Mouse (Mus musculus) kidney, postnatal 0 days (tissue): ENCODE measurements at regions not wholly inside any gene's neighbourhood (a gene's known extent, or its start where the extent isn't known, plus 50 kb on each side); places are given as distances from the start of the nearest gene placed in this dataset.
A peak's percentile ranks its signal among the peaks of the same experiment; 100 is the strongest.

Experiments used
- ATAC-seq: fragments of 200-750 bp; cut with Nextera tagmentation; replicated peaks from 2 replicates; pipeline ENCODE4 v1.8.0; 2017; ENCODE audit warnings: low read depth, moderate number of reproducible peaks, moderate TSS enrichment, moderate library complexity; ENCODE audit not compliant: low FRiP score
- DNase-seq: peaks from one replicate; pipeline ENCODE4 v3.0.0-alpha.2; 2016; ENCODE audit warnings: low spot score
- H3K27ac ChIP-seq: fragments of 300-500 bp; sonication (generic); 2 replicates; pipeline ENCODE4 v1.5.1; 2014; ENCODE audit warnings: mild to moderate bottlenecking
- H3K27me3 ChIP-seq: fragments of 300-500 bp; sonication (generic); 2 replicates; pipeline ENCODE4 v1.6.1; 2014; ENCODE audit warnings: low read length, mixed read lengths; ENCODE audit not compliant: insufficient read depth
- H3K36me3 ChIP-seq: fragments of 300-500 bp; sonication (generic); 2 replicates; pipeline ENCODE4 v1.6.1; 2014; ENCODE audit warnings: low read length, mixed read lengths; ENCODE audit not compliant: insufficient read depth
- H3K4me1 ChIP-seq: fragments of 300-500 bp; sonication (generic); replicated peaks from 2 replicates; pipeline ENCODE4 v1.6.1; 2014; ENCODE audit warnings: antibody characterized with exemption, low read length, mixed read lengths; ENCODE audit not compliant: insufficient read depth
- H3K4me2 ChIP-seq: fragments of 300-500 bp; sonication (generic); 2 replicates; pipeline ENCODE4 v1.6.1; 2014; ENCODE audit warnings: mild to moderate bottlenecking, low read length, moderate library complexity, mixed read lengths
- H3K4me3 ChIP-seq: fragments of 300-500 bp; sonication (generic); replicated peaks from 2 replicates; pipeline ENCODE4 v1.5.1; 2014; ENCODE audit warnings: low read depth, low read length
- H3K9ac ChIP-seq: fragments of 300-500 bp; sonication (generic); 2 replicates; pipeline ENCODE4 v1.6.1; 2014; ENCODE audit warnings: low read depth, low read length
- H3K9me3 ChIP-seq: fragments of 300-500 bp; sonication (generic); replicated peaks from 2 replicates; pipeline ENCODE4 v1.6.1; 2016; ENCODE audit warnings: low read length, inconsistent platforms, mixed read lengths
- CTCF ChIP-seq: IDR thresholded peaks from 2 replicates; pipeline ENCODE4 v1.5.1; 2016; ENCODE audit warnings: antibody characterized with exemption, low read depth, mild to moderate bottlenecking, moderate library complexity
- WGBS: fragments of 180-500 bp; shearing (Covaris S2); extraction: QIAGEN DNeasy Blood & Tissue Kit; methylation state at CpG from one replicate; pipeline ENCODE4 v1.1.7; 2014; 5-methylcytosine and 5-hydroxymethylcytosine counted together

DNA sequence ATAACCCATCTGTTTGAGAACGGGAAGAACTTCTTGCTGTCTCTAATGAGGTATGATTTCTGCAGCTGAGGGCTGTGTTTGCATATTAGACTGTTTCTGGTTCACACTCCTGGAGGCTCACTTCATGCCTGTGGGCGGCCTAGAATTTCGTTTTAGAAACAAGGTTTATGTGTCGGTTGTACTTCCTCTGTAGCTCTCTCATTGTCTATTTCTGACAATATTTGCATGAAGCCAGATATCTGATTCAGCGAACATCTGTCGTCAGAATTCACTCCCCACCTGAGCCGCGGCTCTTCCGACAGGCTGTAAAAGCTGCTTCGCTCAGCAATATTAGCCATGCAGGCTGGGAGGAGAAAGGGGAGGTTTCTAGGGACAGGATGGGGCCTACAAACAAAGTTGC, 233.4 kb downstream of the Adra2a start:
- H3K9ac ChIP-seq: no peak overlapping the region
- TF ChIP-seq CTCF: no peak
- no peak overlapping the region for H3K4me2 ChIP-seq
- no peak overlapping the region for H3K4me3 ChIP-seq
- no peaks in the 10 kb centered on the region for H3K27me3 ChIP-seq
- no peak for DNase-seq
- no peaks in the 10 kb centered on the region for H3K36me3 ChIP-seq
- H3K27ac ChIP-seq: no peak overlapping the region
- ATAC-seq: no peak
- H3K9me3 ChIP-seq: no peaks in the 10 kb centered on the region
- WGBS: 82% methylated on average over 10 of the region's 10 CpGs
- H3K4me1 ChIP-seq: no peaks in the 10 kb centered on the region

GRCm38 (mm10) chr19:54285481-54285880, 241.5 kb downstream of the Adra2a start:
- Histone ChIP-seq H3K27ac (no peak overlapping the region), H3K9ac (no peak overlapping the region), H3K4me3 (no peak overlapping the region), H3K4me2 (no peak overlapping the region), H3K4me1 (no peaks in the 10 kb centered on the region), H3K27me3 (no peaks in the 10 kb centered on the region), H3K36me3 (no peaks in the 10 kb centered on the region), H3K9me3 (no peaks in the 10 kb centered on the region)
- no peak for TF ChIP-seq CTCF
- DNase-seq (no peak), ATAC-seq (no peak)

DNA sequence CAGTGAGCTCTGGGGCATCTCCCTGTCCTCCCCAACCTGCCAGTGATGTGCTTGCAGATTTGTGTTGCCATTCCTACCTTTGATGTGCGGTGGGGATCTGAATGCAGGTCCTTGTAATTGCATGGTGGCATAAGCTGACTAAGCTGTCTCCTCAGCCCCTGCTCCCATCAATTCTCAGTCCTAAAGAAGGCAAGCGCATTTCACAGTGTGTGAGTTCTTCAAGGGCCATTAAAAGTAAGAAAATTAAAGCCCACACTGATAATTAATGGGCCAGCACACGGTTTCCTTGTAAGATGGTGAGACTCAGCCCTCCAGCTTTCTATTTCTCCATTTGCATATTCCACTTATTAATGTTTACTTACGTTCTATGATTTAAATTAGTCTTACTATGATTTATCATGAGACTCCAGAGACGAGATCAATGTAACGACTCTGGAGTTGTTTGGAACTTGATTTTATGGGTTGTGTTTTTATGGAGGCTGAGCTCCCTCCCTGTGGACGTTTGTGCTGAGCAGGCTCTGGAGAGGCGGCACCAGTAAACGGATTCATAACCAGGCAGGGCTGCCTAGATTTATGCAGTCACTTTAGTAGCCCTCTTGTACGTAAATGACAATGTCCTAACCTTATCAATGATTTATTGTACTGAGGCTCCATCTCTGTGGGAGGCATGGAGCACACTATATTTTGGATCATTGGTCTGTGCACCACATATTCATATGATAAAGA, 253.9 kb downstream of the Adra2a start:
- DNase-seq (peak; percentile 64), ATAC-seq (no peak)
- Histone ChIP-seq H3K4me3 (no peak overlapping the region), H3K9ac (no peak overlapping the region), H3K27ac (no peak overlapping the region), H3K27me3 (no peaks in the 10 kb centered on the region), H3K9me3 (no peaks in the 10 kb centered on the region), H3K36me3 (no peaks in the 10 kb centered on the region), H3K4me1 (no peaks in the 10 kb centered on the region), H3K4me2 (no peak overlapping the region)
- no peak for TF ChIP-seq CTCF
- WGBS: 28% methylated on average over 10 of the region's 10 CpGs

GRCm38 (mm10) chr19:54311289-54311688, 267.3 kb downstream of the Adra2a start:
- Histone ChIP-seq H3K4me2 (no peak overlapping the region), H3K27ac (no peak overlapping the region), H3K4me3 (no peak overlapping the region), H3K36me3 (no peaks in the 10 kb centered on the region), H3K9ac (no peak overlapping the region), H3K4me1 (no peaks in the 10 kb centered on the region), H3K27me3 (no peaks in the 10 kb centered on the region), H3K9me3 (no peaks in the 10 kb centered on the region)
- whole genome bisulfite sequencing: 43% methylated on average over 6 of the region's 6 CpGs
- no peak for DNase-seq
- ATAC-seq: no peak
- no peak for TF ChIP-seq CTCF

GRCm38 (mm10) chr19:54311723-54312122, 267.8 kb downstream of the Adra2a start:
- no peak for ATAC-seq
- Histone ChIP-seq H3K36me3 (no peaks in the 10 kb centered on the region), H3K9ac (no peak overlapping the region)

DNA sequence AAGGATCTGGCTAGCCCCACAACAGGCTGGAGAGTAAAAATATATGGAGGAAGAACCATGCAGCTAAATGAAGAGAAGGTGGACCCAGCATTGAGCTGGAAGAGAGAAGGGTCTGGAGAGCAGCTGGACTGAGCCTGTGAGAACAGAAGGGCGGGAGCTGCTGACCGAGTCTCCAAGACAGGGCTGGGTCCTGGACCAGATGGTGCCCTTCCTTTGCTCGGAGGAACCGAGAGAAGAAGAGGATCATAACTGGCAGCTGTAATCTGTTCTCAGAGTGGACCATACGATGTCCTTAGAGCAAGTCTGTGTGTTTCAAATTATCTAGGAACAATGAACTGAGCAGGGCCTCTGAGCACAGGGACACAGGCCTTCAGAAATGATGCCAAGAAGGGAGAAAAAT, 279.3 kb downstream of the Adra2a start:
- H3K9me3 ChIP-seq: no peaks in the 10 kb centered on the region
- no peak overlapping the region for H3K4me2 ChIP-seq
- H3K4me1 ChIP-seq: no peaks in the 10 kb centered on the region
- H3K27ac ChIP-seq: no peak overlapping the region
- H3K4me3 ChIP-seq: no peak overlapping the region
- 60% methylated on average over 5 of the region's 5 CpGs for WGBS
- DNase-seq: no peak
- no peak overlapping the region for H3K9ac ChIP-seq
- no peaks in the 10 kb centered on the region for H3K27me3 ChIP-seq
- TF ChIP-seq CTCF: no peak
- no peak for ATAC-seq
- no peaks in the 10 kb centered on the region for H3K36me3 ChIP-seq

More at GRCm38 (mm10) chr19:54311723-54312122, 267.8 kb downstream of the Adra2a start:
- WGBS: 35% methylated on average over 1 of the region's 1 CpGs
- H3K27me3 ChIP-seq: no peaks in the 10 kb centered on the region
- no peaks in the 10 kb centered on the region for H3K9me3 ChIP-seq
- H3K27ac ChIP-seq: no peak overlapping the region
- H3K4me2 ChIP-seq: no peak overlapping the region
- no peaks in the 10 kb centered on the region for H3K4me1 ChIP-seq
- TF ChIP-seq CTCF: no peak
- DNase-seq: no peak
- H3K4me3 ChIP-seq: no peak overlapping the region

GRCm38 (mm10) chr19:54324991-54325390, 281.0 kb downstream of the Adra2a start:
- WGBS: 65% methylated on average over 4 of the region's 4 CpGs
- no peaks in the 10 kb centered on the region for H3K9me3 ChIP-seq
- H3K36me3 ChIP-seq: no peaks in the 10 kb centered on the region
- peak; percentile 28; the same call in 1 of the 2 replicates for TF ChIP-seq CTCF
- H3K27me3 ChIP-seq: no peaks in the 10 kb centered on the region
- DNase-seq: no peak
- no peak overlapping the region for H3K27ac ChIP-seq
- no peak overlapping the region for H3K4me3 ChIP-seq
- no peak overlapping the region for H3K9ac ChIP-seq
- H3K4me1 ChIP-seq: no peaks in the 10 kb centered on the region
- ATAC-seq: no peak
- no peak overlapping the region for H3K4me2 ChIP-seq
